Mouse (Mus musculus): ENCODE measurements around the gene Sufu. TPM values are rescaled to one million over a fixed set of nuclear protein-coding genes. Genes with fewer than 3 reads are reported as not detected.

Sufu gene
- total and polyA plus RNA-seq, 3 experiments = 5.1 to 31.8 (median 25.7) TPM

DNA sequence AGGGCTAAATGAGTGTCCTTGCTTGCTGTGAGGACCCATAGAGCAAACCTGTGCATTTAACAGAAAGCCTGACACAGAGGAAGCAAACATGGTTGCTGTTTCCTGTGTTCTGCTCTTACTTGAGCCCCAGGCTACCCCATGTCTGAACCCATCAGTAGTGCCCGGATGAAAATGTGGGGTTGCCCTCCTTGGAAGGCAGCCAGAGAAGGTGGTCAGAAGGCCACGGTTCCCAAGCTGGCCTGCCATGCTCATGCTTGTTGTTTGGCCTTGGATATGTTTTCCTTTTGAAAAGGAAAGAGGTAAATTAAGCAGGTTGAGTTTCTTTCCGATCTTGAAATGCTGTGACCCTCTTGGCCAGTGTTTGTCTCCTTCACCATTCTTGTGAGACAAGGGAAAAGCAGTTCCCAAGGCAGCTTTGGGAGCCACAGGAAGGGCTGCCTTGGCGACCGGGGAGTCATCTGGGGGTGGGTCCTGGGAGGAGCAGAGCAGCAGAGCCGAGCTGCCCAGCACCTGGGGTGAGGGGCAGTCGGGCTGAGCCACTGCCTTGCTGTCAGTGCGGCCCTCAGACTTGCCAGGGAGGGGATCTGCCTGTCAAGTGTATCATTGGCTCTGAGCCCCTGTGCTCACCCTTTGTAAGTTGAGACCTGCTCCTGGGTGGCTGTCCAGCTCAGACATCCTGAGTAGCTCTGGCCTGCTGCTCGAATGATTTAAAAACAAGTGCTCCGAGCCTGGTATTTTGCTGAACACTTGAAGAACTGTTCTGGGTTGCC lies 74.8 kb downstream of the Sufu start:
- H3K9me3 ChIP-seq (replicated peaks) = no peaks in the 10 kb centered on the region
- no peak for TF ChIP-seq TAL1 (conservative IDR thresholded peaks at IDR 0.05; ENCODE audit: low read depth, low read length)
- no peak for TF ChIP-seq POLR2AphosphoS5 (IDR thresholded peaks at IDR 0.05; ENCODE audit: insufficient replicate concordance, low read depth, low read length)
- TF ChIP-seq GATA1 (IDR thresholded peaks at IDR 0.05; ENCODE audit: borderline replicate concordance, low read length) = no peak
- TF ChIP-seq GATA2 (IDR thresholded peaks at IDR 0.05; ENCODE audit: borderline replicate concordance, low read depth, low read length) = no peak
- no peak for TF ChIP-seq CTCF (IDR thresholded peaks at IDR 0.05; ENCODE audit: low read depth, low read length)
- ATAC-seq (ENCODE audit: extremely low read depth, insufficient number of reproducible peaks, low FRiP score, poor library complexity, severe bottlenecking) (no peak), DNase-seq (ENCODE audit: low spot score) (no peak)
- H3K4me3 ChIP-seq (ENCODE audit: low read depth, low read length) = no peak overlapping the region
- H3K27me3 ChIP-seq (ENCODE audit: insufficient read depth, low read length) = no peaks in the 10 kb centered on the region
- H3K36me3 ChIP-seq (replicated peaks) = peaks cover 79% of the 10 kb centered on the region
- peaks cover 15% of the 10 kb centered on the region for H3K4me1 ChIP-seq (ENCODE audit: insufficient read depth, low read depth, low read length)

DNA sequence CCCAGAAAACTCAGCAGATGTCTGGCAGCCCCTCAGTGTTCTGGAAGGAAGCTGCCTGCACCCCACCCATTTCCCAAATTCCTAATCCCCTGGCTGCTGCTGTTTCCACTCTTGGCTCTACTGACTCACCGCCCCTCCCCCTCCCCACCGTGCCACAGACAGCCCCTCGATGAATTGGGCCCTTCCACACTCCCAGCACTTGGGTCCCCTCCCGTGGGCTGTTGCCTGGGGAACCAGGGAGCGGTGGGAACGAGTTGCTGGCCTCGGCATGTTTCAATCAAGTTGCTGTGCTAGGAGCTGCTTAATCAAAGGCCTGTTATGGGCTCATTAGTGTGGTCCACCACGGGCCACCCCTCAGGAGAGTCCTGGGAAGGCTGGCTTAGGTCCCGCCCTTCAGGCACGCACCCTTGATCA lies 80.7 kb downstream of the Sufu start:
- H3K4me1 ChIP-seq (ENCODE audit: insufficient read depth, low read depth, low read length) = peaks cover 11% of the 10 kb centered on the region

DNA sequence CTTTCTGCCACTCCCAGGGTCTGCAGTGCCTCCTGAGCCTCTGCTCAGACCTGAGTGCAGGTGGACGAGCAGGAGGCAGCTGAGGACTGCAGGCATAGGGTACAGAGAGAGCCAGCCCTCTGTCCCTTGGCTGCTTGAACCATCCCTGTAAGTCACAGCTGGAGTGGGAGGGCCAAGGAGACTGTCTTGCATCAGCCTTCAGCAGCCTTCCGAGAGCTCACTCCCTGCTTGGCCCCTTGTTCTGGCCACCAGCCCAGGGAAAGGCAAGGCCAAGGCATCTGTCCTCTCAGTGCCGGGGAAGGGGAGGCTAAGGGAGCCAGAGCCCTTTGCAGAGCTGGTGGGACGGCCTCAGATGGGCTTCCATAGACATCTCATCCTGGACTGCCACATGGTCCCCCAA lies 81.5 kb downstream of the Sufu start:
- DNase-seq (ENCODE audit: low spot score) = no peak
- TF ChIP-seq CTCF (IDR thresholded peaks at IDR 0.05; ENCODE audit: low read depth, low read length) (no peak), TAL1 (conservative IDR thresholded peaks at IDR 0.05; ENCODE audit: low read depth, low read length) (no peak), GATA1 (IDR thresholded peaks at IDR 0.05; ENCODE audit: borderline replicate concordance, low read length) (no peak), GATA2 (IDR thresholded peaks at IDR 0.05; ENCODE audit: borderline replicate concordance, low read depth, low read length) (no peak), POLR2AphosphoS5 (IDR thresholded peaks at IDR 0.05; ENCODE audit: insufficient replicate concordance, low read depth, low read length) (no peak)
- H3K9me3 ChIP-seq (replicated peaks) = no peaks in the 10 kb centered on the region
- H3K4me1 ChIP-seq (ENCODE audit: insufficient read depth, low read depth, low read length) = peaks cover 11% of the 10 kb centered on the region
- H3K27me3 ChIP-seq (ENCODE audit: insufficient read depth, low read length) = no peaks in the 10 kb centered on the region
- ATAC-seq (ENCODE audit: extremely low read depth, insufficient number of reproducible peaks, low FRiP score, poor library complexity, severe bottlenecking) = no peak
- peaks cover 84% of the 10 kb centered on the region for H3K36me3 ChIP-seq (replicated peaks)
- H3K4me3 ChIP-seq (ENCODE audit: low read depth, low read length) = no peak overlapping the region

More for the DNA sequence above, 80.7 kb downstream of the Sufu start:
- no peak for TF ChIP-seq TAL1 (conservative IDR thresholded peaks at IDR 0.05; ENCODE audit: low read depth, low read length)
- TF ChIP-seq GATA1 (IDR thresholded peaks at IDR 0.05; ENCODE audit: borderline replicate concordance, low read length) = no peak
- no peak for TF ChIP-seq CTCF (IDR thresholded peaks at IDR 0.05; ENCODE audit: low read depth, low read length)
- TF ChIP-seq GATA2 (IDR thresholded peaks at IDR 0.05; ENCODE audit: borderline replicate concordance, low read depth, low read length) = no peak
- no peak for TF ChIP-seq POLR2AphosphoS5 (IDR thresholded peaks at IDR 0.05; ENCODE audit: insufficient replicate concordance, low read depth, low read length)
- H3K27me3 ChIP-seq (ENCODE audit: insufficient read depth, low read length) = no peaks in the 10 kb centered on the region
- peaks cover 84% of the 10 kb centered on the region for H3K36me3 ChIP-seq (replicated peaks)
- no peak overlapping the region for H3K4me3 ChIP-seq (ENCODE audit: low read depth, low read length)
- ATAC-seq (ENCODE audit: extremely low read depth, insufficient number of reproducible peaks, low FRiP score, poor library complexity, severe bottlenecking) = no peak
- H3K9me3 ChIP-seq (replicated peaks) = no peaks in the 10 kb centered on the region
- no peak for DNase-seq (ENCODE audit: low spot score)

DNA sequence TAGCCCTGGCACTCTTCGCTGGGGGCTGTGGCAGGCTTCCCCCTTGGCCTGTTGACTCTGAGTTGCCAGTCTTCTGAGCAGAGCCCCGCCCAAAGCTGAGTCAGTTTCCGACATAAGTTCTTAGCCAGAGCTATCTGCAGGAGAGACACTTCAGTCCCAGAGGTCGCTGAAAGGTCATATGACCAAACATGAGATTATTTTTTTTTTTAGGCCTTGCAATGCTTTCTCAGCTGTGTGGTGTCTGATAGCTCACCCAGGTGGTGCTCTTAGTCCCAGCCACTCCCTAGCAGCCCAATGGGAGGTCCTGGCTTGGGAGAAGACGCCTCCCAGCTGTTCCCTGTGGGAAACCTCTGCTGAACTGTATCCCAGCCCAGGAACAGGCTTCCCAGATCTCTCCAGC lies 82.1 kb downstream of the Sufu start:
- Histone ChIP-seq H3K4me1 (ENCODE audit: insufficient read depth, low read depth, low read length) (peaks cover 11% of the 10 kb centered on the region), H3K36me3 (replicated peaks) (peaks cover 82% of the 10 kb centered on the region), H3K9me3 (replicated peaks) (no peaks in the 10 kb centered on the region), H3K27me3 (ENCODE audit: insufficient read depth, low read length) (no peaks in the 10 kb centered on the region), H3K4me3 (ENCODE audit: low read depth, low read length) (no peak overlapping the region)
- DNase-seq (ENCODE audit: low spot score) (no peak), ATAC-seq (ENCODE audit: extremely low read depth, insufficient number of reproducible peaks, low FRiP score, poor library complexity, severe bottlenecking) (peak; percentile 65)
- TF ChIP-seq GATA1 (IDR thresholded peaks at IDR 0.05; ENCODE audit: borderline replicate concordance, low read length) (no peak), GATA2 (IDR thresholded peaks at IDR 0.05; ENCODE audit: borderline replicate concordance, low read depth, low read length) (no peak), CTCF (IDR thresholded peaks at IDR 0.05; ENCODE audit: low read depth, low read length) (no peak), TAL1 (conservative IDR thresholded peaks at IDR 0.05; ENCODE audit: low read depth, low read length) (no peak), POLR2AphosphoS5 (IDR thresholded peaks at IDR 0.05; ENCODE audit: insufficient replicate concordance, low read depth, low read length) (no peak)

DNA sequence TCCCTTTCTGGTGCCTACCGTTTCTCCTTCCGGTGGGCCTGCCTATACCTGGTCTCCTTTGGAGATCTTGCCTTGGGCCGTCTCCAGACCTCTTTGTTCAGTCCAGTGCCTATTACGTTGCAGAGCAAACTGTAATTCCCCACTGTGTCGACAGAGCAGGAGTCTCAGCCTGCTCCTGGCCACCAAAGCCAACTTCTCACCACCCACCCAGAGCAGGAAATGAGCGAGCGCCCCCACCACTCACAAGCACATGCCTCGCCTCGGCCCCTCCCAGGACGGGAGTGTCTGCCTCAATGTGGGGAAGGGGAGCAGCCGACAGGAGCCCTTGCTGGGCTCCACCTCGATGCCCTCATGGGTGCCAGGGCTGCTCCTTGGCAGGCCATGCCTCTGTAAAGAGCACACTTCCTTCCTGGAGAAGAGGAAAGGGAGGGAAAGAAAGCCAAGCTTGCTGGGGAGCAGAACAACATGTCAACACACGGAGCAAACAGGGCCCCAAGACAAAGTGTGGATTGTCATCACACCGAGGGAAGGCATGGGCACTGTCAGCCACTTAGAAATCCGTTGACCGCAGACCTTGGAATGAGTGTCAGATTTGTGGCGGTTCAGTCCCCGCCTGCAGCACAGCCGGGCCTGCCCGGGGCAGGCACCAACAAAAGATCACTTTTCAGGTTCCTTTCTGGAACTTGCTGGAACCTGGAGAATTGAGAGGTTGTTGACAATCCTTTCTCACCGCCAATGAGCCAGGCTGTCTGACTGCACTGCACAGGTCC lies 82.8 kb downstream of the Sufu start:
- ATAC-seq (ENCODE audit: extremely low read depth, insufficient number of reproducible peaks, low FRiP score, poor library complexity, severe bottlenecking) = no peak
- peaks cover 11% of the 10 kb centered on the region for H3K4me1 ChIP-seq (ENCODE audit: insufficient read depth, low read depth, low read length)
- no peaks in the 10 kb centered on the region for H3K9me3 ChIP-seq (replicated peaks)
- no peaks in the 10 kb centered on the region for H3K27me3 ChIP-seq (ENCODE audit: insufficient read depth, low read length)
- H3K36me3 ChIP-seq (replicated peaks) = peaks cover 82% of the 10 kb centered on the region
- TF ChIP-seq CTCF (IDR thresholded peaks at IDR 0.05; ENCODE audit: low read depth, low read length) (no peak), POLR2AphosphoS5 (IDR thresholded peaks at IDR 0.05; ENCODE audit: insufficient replicate concordance, low read depth, low read length) (no peak), TAL1 (conservative IDR thresholded peaks at IDR 0.05; ENCODE audit: low read depth, low read length) (no peak), GATA2 (IDR thresholded peaks at IDR 0.05; ENCODE audit: borderline replicate concordance, low read depth, low read length) (no peak), GATA1 (IDR thresholded peaks at IDR 0.05; ENCODE audit: borderline replicate concordance, low read length) (no peak)
- no peak overlapping the region for H3K4me3 ChIP-seq (ENCODE audit: low read depth, low read length)
- DNase-seq (ENCODE audit: low spot score) = no peak
